Mouse (Mus musculus) frontal cortex, postnatal 36 days (tissue): ENCODE measurements around the gene Rora.
A peak's percentile ranks its signal among the peaks of the same experiment; 100 is the strongest.

ENCODE experiments used
- DNase-seq, 2 experiments: peaks; one replicate each; pipeline ENCODE4 v3.0.0; 2022; ENCODE audit warnings: low spot score in 2 of 2

Rora gene

GRCm38 (mm10) chr9:69290018-69290880 is 636.7 kb downstream of the Rora start:
- DNase-seq, result peak in 1 of 2 experiments; percentile 9

GRCm38 (mm10) chr9:69290881-69291450 is 637.4 kb downstream of the Rora start:
- DNase-seq, result peak in 1 of 2 experiments; percentile 35

- DNase-seq, result no peak
Measured at GRCm38 (mm10) chr9:69291451-69291850, 637.9 kb downstream of the Rora start.

- no peak for DNase-seq
Measured at GRCm38 (mm10) chr9:69292353-69292752, 638.8 kb downstream of the Rora start.

- DNase-seq, result no peak
Measured at GRCm38 (mm10) chr9:69292776-69293687, 639.4 kb downstream of the Rora start.

GRCm38 (mm10) chr9:69293688-69294074 is 640.1 kb downstream of the Rora start:
- no peak for DNase-seq

- DNase-seq, result no peak
Measured at GRCm38 (mm10) chr9:69294426-69294825, 640.8 kb downstream of the Rora start.

- no peak for DNase-seq
Measured at GRCm38 (mm10) chr9:69294856-69295255, 641.3 kb downstream of the Rora start.

- DNase-seq, result no peak
Measured at GRCm38 (mm10) chr9:69295826-69296225, 642.2 kb downstream of the Rora start.

- DNase-seq, result peak; percentile 29 to 67
Measured at GRCm38 (mm10) chr9:69296418-69296817, 642.8 kb downstream of the Rora start.

GRCm38 (mm10) chr9:69297766-69298375 is 644.3 kb downstream of the Rora start:
- DNase-seq, result no peak

- DNase-seq, result no peak
Measured at GRCm38 (mm10) chr9:69298566-69299335, 645.2 kb downstream of the Rora start.

- DNase-seq, result no peak
Measured at GRCm38 (mm10) chr9:69299484-69299883, 645.9 kb downstream of the Rora start.

GRCm38 (mm10) chr9:69300296-69300695 is 646.7 kb downstream of the Rora start:
- no peak for DNase-seq

- DNase-seq, result peak; percentile 27 to 43
Measured at GRCm38 (mm10) chr9:69301445-69301844, 647.9 kb downstream of the Rora start.

- no peak for DNase-seq
Measured at GRCm38 (mm10) chr9:69301955-69302354, 648.4 kb downstream of the Rora start.

- DNase-seq, result no peak
Measured at GRCm38 (mm10) chr9:69302846-69303245, 649.3 kb downstream of the Rora start.

- no peak for DNase-seq
Measured at GRCm38 (mm10) chr9:69303346-69303944, 649.9 kb downstream of the Rora start.

GRCm38 (mm10) chr9:69303962-69304361 is 650.4 kb downstream of the Rora start:
- no peak for DNase-seq

GRCm38 (mm10) chr9:69304492-69304891 is 650.9 kb downstream of the Rora start:
- DNase-seq, result no peak

- no peak for DNase-seq
Measured at GRCm38 (mm10) chr9:69304991-69305390, 651.4 kb downstream of the Rora start.
